Mouse (Mus musculus): ENCODE results near the gene Tgds.

DNA sequence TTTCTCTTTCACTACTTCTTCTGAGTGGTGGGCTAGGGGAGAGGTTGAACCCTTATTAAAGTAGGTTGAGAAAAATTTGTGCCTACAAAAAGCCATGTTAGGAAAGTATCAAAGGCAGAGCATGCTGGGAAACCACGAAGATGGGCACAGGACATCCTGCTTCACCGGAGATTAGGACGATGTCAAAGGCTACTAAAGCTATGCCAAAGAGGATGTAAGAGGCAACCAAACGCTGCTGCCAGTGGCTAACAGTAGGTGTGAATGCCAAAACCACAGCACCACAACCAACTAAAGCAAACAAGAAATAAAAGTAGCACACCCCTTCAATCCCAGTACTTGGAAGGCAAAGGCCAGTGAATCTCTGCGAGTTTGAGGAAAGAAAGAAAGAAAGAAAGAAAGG is 8.4 kb downstream of the Tgds start:
- TF ChIP-seq CTCF (conservative IDR thresholded peaks at IDR 0.05; ENCODE audit: low read length): no peak
- TF ChIP-seq POU5F1 (IDR thresholded peaks at IDR 0.05; ENCODE audit: borderline replicate concordance, low read length): no peak
- no peak for TF ChIP-seq NANOG (IDR thresholded peaks at IDR 0.05; ENCODE audit: borderline replicate concordance, low read length)
